Mouse (Mus musculus) lung, postnatal 4 days (tissue): Measurements from ENCODE around the gene Frrs1.
A peak's percentile ranks its signal among the peaks of the same experiment; 100 is the strongest.

Experiments
- DNase-seq, 2 experiments: peaks; one replicate each; pipeline ENCODE4 v3.0.0; 2021

The Frrs1 gene

GRCm38 (mm10) chr3:116914931-116915330 is 55.7 kb downstream of the Frrs1 start:
- DNase-seq = no peak

- no peak for DNase-seq
Observed at GRCm38 (mm10) chr3:116917016-116917415, 57.8 kb downstream of the Frrs1 start.

- no peak for DNase-seq
Observed at GRCm38 (mm10) chr3:116921535-116921934, 62.3 kb downstream of the Frrs1 start.

DNA sequence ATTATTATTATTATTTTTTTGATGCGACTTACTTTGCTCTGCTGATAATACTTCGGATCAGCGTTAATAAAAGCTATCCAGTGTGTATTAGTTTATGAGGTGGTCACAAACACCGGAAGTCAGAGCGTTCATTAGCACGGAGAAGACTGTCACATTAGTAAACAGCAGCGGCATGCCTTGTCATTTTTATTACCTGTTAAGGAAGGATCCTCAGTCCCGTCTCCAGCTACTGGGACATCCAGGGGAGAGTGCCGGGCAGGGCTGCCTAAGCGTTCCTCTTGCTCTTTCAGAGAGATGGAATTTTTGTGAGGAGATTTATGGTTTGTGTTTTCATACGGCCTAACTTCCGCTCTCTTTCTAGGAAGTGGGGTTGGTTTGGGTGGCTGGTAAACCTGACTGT is 63.8 kb downstream of the Frrs1 start:
- no peak for DNase-seq

DNA sequence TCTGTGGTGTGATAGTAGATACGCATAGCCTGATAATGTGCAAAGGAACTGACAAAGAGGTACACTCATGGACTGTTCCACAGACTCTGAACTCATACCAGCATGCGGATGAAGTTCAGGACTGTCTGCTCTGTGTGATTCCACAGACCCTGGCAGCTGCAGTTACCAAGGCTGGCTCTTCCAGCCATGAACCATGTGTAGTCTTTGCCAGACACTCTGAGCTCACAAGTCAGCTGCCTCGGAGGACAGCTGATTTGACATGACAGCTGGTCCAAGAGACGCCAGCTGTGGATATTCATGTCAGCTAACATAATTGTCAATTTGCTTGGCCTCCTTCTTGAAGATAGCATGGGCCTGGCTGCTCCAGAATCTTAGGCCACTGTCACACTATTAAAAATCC is 69.7 kb downstream of the Frrs1 start:
- peak in 1 of 2 experiments; percentile 73 for DNase-seq

DNA sequence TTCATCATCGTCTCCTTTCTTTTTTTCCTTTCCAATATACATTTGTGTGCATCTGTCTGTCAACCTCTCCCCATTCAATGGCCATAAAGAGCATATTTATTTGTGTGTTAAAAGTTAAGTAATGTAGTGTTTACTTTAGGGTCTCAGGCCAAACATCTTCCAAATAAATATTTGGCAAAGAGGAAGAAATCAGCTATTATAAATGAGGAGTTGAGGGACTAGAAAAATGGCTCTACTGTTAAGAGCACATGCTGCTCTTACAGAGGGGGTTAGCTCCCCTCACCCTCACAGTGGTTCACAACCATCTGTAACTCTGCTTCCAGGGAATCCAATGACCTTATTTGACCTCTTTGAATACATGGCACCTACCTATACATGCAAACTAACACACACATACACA is 73.9 kb downstream of the Frrs1 start:
- DNase-seq = no peak

DNA sequence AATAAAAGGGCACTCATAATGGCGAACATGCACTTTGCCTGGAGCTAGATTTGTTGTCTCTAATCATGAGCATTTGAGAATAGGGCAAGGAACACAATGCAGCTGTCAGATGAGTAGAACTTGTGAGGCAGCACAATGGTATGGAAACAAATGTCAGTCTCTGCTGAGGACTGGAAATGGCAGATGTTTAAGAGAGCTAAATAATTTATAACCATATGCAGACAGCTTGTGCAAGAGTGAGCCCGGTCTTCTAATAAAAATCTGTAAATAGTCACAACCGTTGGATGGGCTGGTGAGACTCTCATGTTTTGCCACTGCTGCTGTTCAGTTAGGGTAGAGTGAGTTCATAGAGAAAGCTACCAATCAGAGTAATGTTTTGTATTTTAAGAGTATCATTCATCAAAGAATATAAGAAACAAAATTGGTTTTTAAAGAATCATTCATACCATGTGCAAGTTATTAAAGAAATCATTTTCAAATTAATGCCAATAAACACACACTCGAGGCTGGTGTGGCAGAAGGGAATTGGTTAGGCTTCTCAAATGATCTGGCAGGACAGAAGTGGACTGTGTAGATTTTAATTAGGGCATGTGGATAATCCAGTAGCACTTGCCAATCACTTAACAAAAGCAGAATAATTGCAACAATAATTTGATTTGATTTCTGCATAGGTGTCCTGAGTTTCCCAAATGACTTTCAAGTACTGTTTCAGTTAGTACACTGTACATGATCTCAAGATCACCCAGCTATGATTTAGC is 77.8 kb downstream of the Frrs1 start:
- no peak for DNase-seq

DNA sequence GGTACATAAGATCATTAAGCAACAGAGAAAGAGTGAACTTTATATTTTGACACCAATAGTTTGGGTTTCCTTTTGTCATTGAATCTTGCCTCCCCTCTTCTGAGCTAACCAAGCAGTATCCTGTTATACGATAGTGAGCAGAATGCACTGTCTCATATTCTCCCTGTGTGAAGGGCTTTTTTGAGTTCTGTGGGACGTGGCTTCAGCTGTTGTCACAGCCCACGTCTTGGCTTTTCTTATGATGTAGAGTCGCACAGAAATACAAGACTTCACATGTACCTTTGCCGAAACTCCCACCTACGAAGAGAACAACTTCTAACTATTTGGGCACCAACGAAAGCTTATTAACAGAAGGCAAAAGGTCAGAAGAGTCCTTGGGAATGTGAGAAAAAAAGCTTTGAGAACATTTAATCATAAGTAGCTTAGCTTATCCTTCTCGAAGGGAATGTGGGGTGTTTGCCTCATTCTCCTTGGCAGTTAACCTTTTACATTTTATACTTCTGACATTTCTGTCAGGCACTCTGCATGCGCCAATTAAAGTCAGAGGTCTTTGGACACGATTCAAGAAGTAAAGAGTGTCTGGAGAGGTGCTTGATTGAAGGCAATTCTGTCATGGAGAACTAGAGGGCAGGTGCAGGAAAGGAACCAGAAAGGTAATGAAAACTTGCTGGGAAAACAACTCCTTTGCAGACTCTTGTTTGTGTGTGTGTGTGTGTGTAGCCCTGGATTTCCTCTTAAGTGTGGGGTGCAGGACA is 81.7 kb downstream of the Frrs1 start:
- no peak for DNase-seq

DNA sequence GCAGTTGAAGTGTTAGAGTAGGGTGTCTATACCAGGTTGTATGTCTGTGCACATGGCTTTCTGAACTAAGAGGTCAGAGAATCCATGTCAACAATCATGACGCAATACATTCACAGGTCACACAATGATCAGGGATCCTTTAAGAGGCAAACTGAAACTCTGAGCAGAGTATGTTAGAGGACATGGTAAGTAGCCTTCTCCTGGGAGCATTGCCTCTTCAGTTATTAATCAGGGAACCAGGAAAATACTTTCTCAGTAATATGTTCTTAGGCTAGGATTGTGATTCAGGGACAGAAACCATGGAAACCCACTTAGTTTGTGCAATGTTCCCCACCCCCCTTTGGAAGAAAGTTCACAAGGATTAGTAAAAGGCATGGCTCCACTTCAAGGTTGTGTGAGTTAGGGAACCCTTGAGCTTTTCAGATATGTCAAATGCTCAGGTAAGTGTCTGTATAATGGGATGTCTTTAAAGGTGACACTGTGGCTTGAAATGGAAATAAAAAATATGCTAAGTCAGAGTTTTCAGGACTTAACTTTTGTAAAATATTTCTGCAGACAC is 82.4 kb downstream of the Frrs1 start:
- DNase-seq = no peak

- no peak for DNase-seq
Observed at GRCm38 (mm10) chr3:116942751-116943150, 83.5 kb downstream of the Frrs1 start.

- peak in 1 of 2 experiments; percentile 57 for DNase-seq
Observed at GRCm38 (mm10) chr3:116943422-116943821, 84.2 kb downstream of the Frrs1 start.

DNA sequence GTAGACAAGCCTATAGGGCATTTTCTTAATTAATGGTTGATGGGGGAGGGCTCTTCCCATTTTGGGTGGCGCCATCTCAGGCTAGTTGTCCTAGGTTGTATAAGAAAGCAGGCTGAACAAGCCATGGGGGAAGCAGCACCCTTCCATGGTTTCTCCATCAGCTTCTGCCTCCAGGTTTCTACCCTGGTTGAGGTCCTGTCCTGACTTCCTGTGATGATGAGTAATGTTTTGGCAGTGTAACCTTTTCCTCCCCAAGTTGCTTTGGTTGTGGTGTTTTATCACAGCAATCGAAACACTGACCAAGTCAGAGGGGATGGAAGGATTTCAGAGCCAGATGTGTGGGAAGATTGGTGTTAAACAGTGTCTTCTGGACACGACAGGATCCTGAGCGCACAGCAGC is 87.2 kb downstream of the Frrs1 start:
- no peak for DNase-seq

DNA sequence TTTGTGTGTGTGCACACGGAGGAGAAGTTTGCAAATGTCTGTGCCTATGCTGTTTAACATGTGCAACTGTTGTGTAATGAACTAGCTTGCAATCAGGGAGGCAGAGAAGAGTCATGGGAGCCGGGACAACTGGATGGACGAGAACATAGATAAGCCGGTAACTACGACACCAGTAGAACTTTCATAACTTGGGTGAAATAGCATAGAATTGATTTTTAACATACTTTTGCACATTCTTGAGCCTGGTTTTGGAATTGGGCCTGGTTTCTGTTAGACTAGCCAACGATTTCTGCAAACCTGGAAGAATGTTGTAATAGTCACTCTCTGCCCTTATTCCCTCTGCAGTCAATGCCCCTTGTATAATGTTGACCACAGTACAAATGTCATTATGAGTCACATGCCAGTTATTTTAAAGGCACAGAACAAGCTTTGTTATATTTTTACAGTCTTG is 91.4 kb downstream of the Frrs1 start:
- no peak for DNase-seq

- no peak for DNase-seq
Observed at GRCm38 (mm10) chr3:116951489-116951888, 92.2 kb downstream of the Frrs1 start.

DNA sequence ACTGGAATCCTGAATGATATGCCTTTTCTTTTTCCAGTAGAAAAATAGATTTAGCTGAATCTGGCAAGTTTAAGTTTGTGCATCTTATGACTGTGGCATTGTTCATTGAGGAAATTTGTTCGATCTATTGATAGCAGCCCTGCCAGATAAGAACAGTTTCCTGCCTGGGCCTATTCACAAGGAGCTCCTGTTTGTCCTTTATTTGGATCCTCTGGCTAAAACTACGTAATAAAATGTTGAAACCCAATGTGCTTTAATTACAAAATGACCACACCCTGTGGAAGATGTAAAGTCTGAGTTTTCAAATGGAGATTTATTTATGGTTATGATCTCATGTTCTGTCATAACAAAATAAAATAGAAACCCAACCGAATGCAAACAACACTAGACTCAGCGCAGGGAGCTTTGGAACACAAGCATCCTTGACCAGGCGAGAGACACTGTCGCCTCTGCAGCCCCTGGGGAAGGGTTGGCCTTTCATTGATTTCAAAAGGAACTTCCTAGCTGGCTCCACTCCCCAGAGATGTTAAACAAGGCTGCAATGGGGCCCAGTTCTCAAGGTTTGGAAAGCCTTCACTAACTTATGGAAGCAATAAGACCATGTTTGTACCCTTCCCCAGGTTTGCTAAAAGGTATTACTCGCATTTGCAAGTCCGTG is 93.1 kb downstream of the Frrs1 start:
- peak in 1 of 2 experiments; percentile 53 for DNase-seq

DNA sequence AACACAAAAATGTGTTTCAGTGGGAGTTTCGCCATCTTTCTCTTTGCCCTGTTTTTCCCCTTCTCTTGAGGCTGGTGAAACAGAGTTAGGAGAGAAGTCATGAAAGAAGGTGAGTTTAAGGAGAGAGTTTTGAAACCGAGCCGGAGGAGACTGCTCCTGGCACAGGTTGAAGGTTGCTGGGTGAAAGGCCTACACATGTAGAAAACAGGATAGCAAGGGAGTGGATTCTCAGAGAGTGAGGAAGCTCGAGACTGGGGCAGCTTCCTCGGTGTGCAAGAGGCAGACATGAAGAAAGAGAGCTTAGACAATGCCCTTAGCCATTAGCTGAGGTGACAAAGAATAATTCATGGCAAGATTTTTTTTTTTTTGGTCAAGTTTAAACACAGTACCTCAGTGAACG is 94.1 kb downstream of the Frrs1 start:
- no peak for DNase-seq

DNA sequence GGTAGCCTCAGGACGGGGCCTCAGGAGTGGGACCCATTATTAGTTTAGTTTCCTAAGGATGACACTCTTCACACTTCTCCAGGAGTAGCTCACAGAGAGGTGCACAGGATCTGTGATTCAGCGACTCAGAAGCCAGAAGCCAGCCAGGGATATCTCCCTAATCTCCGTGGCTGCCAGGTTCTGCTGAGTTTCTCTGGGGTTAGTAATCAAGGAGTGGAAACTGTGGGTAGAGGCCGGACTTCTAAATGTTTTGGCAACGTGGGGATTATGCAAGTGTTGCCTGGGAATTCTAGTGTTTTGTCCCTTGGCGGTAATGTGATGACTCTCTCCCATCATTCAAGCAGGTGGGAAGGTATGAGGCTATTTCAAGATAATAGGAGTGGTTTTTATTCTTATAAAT is 95.8 kb downstream of the Frrs1 start:
- DNase-seq = no peak
